In genomic region chr6:92944048-92944685, GRCm38 (mm10) we compare ENCODE assay signal across 9 mouse cellular contexts. TPM values are rescaled to one million over a fixed set of nuclear protein-coding genes. Genes with fewer than 3 reads are reported as not detected.
DNase-seq lines count a peak whose midpoint lies in the region; ATAC-seq and TF ChIP-seq lines count a peak whose summit lies in the region.
"Had no signal": no experiment of that assay in that cellular context is flagged by ENCODE, and none has a peak within 500 bp of the region (broad histone marks: within the 10 kb centered on the region; RNA-seq: fewer than 3 reads in every experiment).

No protein-coding gene starts in this region.

- ATAC-seq in heart, postnatal 0 days (ENCODE audit: insufficient read depth, low read depth), result no peak
- no peak for ATAC-seq in liver, postnatal 0 days
- ATAC-seq in erythroblast, adult 5-6 weeks (replicated peaks; ENCODE audit: low FRiP score, poor library complexity, severe bottlenecking), result no peak

- peak overlapping the region; percentile 95 for H3K4me2 ChIP-seq in heart, postnatal 0 days (ENCODE audit: low read depth, low read length)
- peak overlapping the region; percentile 70 for H3K4me2 ChIP-seq in liver, postnatal 0 days (ENCODE audit: low read depth, low read length)

- no peak for TF ChIP-seq CTCF in heart, postnatal 0 days (IDR thresholded peaks at IDR 0.05; ENCODE audit: low read depth)
- TF ChIP-seq CTCF in liver, postnatal 0 days (IDR thresholded peaks at IDR 0.05; ENCODE audit: low read depth), result no peak

- H3K4me1 ChIP-seq in heart, postnatal 0 days (ENCODE audit: control insufficient read depth, insufficient read depth), result peaks cover 7% of the 10 kb centered on the region; the same call in 1 of the 2 replicates
- H3K4me1 ChIP-seq in liver, postnatal 0 days (ENCODE audit: insufficient read depth), result no peaks in the 10 kb centered on the region

- peak; percentile 17 for DNase-seq in ES-CJ7 (ENCODE audit: low read depth, low spot score)
- DNase-seq in embryo, embryonic 11 days, result peak; percentile 30
- DNase-seq in heart, postnatal 0 days (ENCODE audit: low spot score), result peak; percentile 23
- no peak for DNase-seq in liver, postnatal 0 days
- no peak for DNase-seq in MN1 (ENCODE audit: low spot score)
- DNase-seq in cerebellum, adult 9-10 months, result no peak
- DNase-seq in yolk sac, embryonic 10.5 days (ENCODE audit: low spot score), result no peak

- H3K27me3 ChIP-seq in heart, postnatal 0 days (ENCODE audit: control insufficient read depth, insufficient read depth, low read length), result no peaks in the 10 kb centered on the region
- H3K27me3 ChIP-seq in liver, postnatal 0 days (ENCODE audit: insufficient read depth, low read length), result peaks cover 54% of the 10 kb centered on the region

- WGBS in heart, postnatal 0 days, result 11% methylated on average over 14 of the region's 14 CpGs
- WGBS in liver, postnatal 0 days (ENCODE audit: insufficient replicate concordance), result 5% methylated on average over 14 of the region's 14 CpGs

- H3K27ac ChIP-seq in heart, postnatal 0 days (ENCODE audit: low read depth), result peak overlapping the region; percentile 96
- 0 out of 2 replicates have a peak overlapping the region, but pooled peaks have one; percentile 56 for H3K27ac ChIP-seq in liver, postnatal 0 days (ENCODE audit: low read depth)
- H3K27ac ChIP-seq: macrophage had no signal

- H3K9ac ChIP-seq in heart, postnatal 0 days (replicated peaks; ENCODE audit: low read depth, low read length), result peak overlapping the region; percentile 86
- no peak overlapping the region for H3K9ac ChIP-seq in liver, postnatal 0 days (replicated peaks)

- peak overlapping the region; percentile 87 for H3K4me3 ChIP-seq in heart, postnatal 0 days (ENCODE audit: low read depth, low read length)
- peak overlapping the region; percentile 49 for H3K4me3 ChIP-seq in liver, postnatal 0 days (ENCODE audit: low read depth, low read length)

- no peaks in the 10 kb centered on the region; the same call in 1 of the 2 replicates for H3K9me3 ChIP-seq in heart, postnatal 0 days (replicated peaks; ENCODE audit: control insufficient read depth, low read length)
- 0 out of 2 replicates have a peak, but pooled peaks cover 3% of the 10 kb centered on the region for H3K9me3 ChIP-seq in liver, postnatal 0 days (ENCODE audit: low read length)

- H3K36me3 ChIP-seq in heart, postnatal 0 days (replicated peaks; ENCODE audit: control insufficient read depth, insufficient read depth, low read length), result no peaks in the 10 kb centered on the region
- H3K36me3 ChIP-seq in liver, postnatal 0 days (replicated peaks; ENCODE audit: insufficient read depth, low read length), result no peaks in the 10 kb centered on the region

- TF ChIP-seq EP300 in heart, postnatal 0 days (IDR thresholded peaks at IDR 0.05; ENCODE audit: low read depth), result no peak
- TF ChIP-seq EP300 in liver, postnatal 0 days (IDR thresholded peaks at IDR 0.05; ENCODE audit: low read depth), result no peak

RNA-seq across cellular contexts. Expression of gene Adamts9, which starts 0.9 kb away (rescaled TPM):
- total RNA-seq in heart, postnatal 0 days (2014; rRNA removed; ENCODE audit: low replicate concordance), result 27.8 and 35.5 TPM in 2 replicates
- polyA plus RNA-seq in heart, postnatal 0 days (2015; fragmentation: Nextera tagmentation; extraction: Ambion mirVana), result 3.9 TPM in 2 replicates
- polyA plus RNA-seq in liver, postnatal 0 days (2015; fragmentation: Nextera tagmentation; extraction: Ambion mirVana), result 0.77 and 0.96 TPM in 2 replicates
- total RNA-seq in erythroblast, adult 5-6 weeks (2015; ENCODE audit: low replicate concordance), result not detected in 2 replicates
- not detected in 2 replicates for total RNA-seq in erythroblast, adult 5-6 weeks (2017; ENCODE audit: low replicate concordance)
- polyA plus RNA-seq: macrophage had no signal

Comparison
In these comparisons a context has a peak if more than half of its experiments do, and no peak if none do; other contexts are left out.
1. DNase-seq: peak in ES-CJ7 (single experiment), embryo, embryonic 11 days (single experiment) and heart, postnatal 0 days (single experiment); none in liver, postnatal 0 days (single experiment), MN1 (single experiment), cerebellum, adult 9-10 months (single experiment) and yolk sac, embryonic 10.5 days (single experiment).
2. RNA of gene Adamts9, which starts 0.9 kb away (total RNA-seq): 27.8 to 35.5 TPM in heart, postnatal 0 days; not detected in erythroblast, adult 5-6 weeks; every median in the first group is over 10 times any median in the second.